Mouse (Mus musculus) embryonic facial prominence, embryonic 11.5 days (tissue): ENCODE measurements around the gene Phykpl. TPM values are rescaled to one million over a fixed set of nuclear protein-coding genes. Genes with fewer than 3 reads are reported as not detected.
A peak's percentile ranks its signal among the peaks of the same experiment; 100 is the strongest.

Source experiments
- ATAC-seq: fragments of 200-750 bp; cut with Nextera tagmentation; replicated peaks from 2 replicates; pipeline ENCODE4 v1.8.0; 2017; ENCODE audit warnings: low read depth; ENCODE audit not compliant: insufficient number of reproducible peaks, low FRiP score, low TSS enrichment
- DNase-seq: peaks from one replicate; pipeline ENCODE4 v3.0.0-alpha.2; 2015; ENCODE audit warnings: low spot score
- H3K27ac ChIP-seq: fragments of 300-500 bp; sonication (generic); replicated peaks from 2 replicates; pipeline ENCODE4 v1.5.1; 2014; ENCODE audit warnings: mild to moderate bottlenecking, low read depth, low read length, control low read depth
- H3K27me3 ChIP-seq: fragments of 300-500 bp; sonication (generic); 2 replicates; pipeline ENCODE4 v1.6.1; 2014; ENCODE audit warnings: mild to moderate bottlenecking, low read length, moderate library complexity, mixed read lengths; ENCODE audit not compliant: control insufficient read depth, insufficient read depth
- H3K36me3 ChIP-seq: fragments of 300-500 bp; sonication (generic); replicated peaks from 2 replicates; pipeline ENCODE4 v1.6.1; 2014; ENCODE audit warnings: low read depth, mild to moderate bottlenecking, low read length, moderate library complexity, mixed read lengths; ENCODE audit not compliant: control insufficient read depth, insufficient read depth
- H3K4me1 ChIP-seq: fragments of 300-500 bp; sonication (generic); 2 replicates; pipeline ENCODE4 v1.6.1; 2014; ENCODE audit warnings: low read length, mixed read lengths; ENCODE audit not compliant: control insufficient read depth, insufficient read depth
- H3K4me2 ChIP-seq: fragments of 300-500 bp; sonication (generic); 2 replicates; pipeline ENCODE4 v1.6.1; 2014; ENCODE audit warnings: low read depth, mild to moderate bottlenecking, control low read depth, low read length, moderate library complexity
- H3K4me3 ChIP-seq: fragments of 300-500 bp; sonication (generic); 2 replicates; pipeline ENCODE4 v1.5.1; 2014; ENCODE audit warnings: low read depth, low read length, control low read depth
- H3K9ac ChIP-seq: fragments of 300-500 bp; sonication (generic); replicated peaks from 2 replicates; pipeline ENCODE4 v1.6.1; 2014; ENCODE audit warnings: mild to moderate bottlenecking, control low read depth, low read length
- H3K9me3 ChIP-seq: fragments of 300-500 bp; sonication (generic); replicated peaks from 2 replicates; pipeline ENCODE4 v1.6.1; 2016; ENCODE audit warnings: mild to moderate bottlenecking, low read length, inconsistent platforms, mixed read lengths; ENCODE audit not compliant: control insufficient read depth
- WGBS: fragments of 180-500 bp; shearing (Covaris S2); extraction: QIAGEN DNeasy Blood & Tissue Kit; methylation state at CpG from one replicate; pipeline ENCODE4 v1.1.7; 2014; 5-methylcytosine and 5-hydroxymethylcytosine counted together
- polyA plus RNA-seq: library from polyadenylated mRNA; unstranded; fragments of >200 nt; fragmentation: Nextera tagmentation; extraction: Ambion mirVana; gene quantifications from 2 replicates; pipeline ENCODE4 v1.2.1, GENCODE M21; 2014

Gene Phykpl
- polyA plus RNA-seq, 1 experiment from 2014 or later = 8.7 TPM

DNA sequence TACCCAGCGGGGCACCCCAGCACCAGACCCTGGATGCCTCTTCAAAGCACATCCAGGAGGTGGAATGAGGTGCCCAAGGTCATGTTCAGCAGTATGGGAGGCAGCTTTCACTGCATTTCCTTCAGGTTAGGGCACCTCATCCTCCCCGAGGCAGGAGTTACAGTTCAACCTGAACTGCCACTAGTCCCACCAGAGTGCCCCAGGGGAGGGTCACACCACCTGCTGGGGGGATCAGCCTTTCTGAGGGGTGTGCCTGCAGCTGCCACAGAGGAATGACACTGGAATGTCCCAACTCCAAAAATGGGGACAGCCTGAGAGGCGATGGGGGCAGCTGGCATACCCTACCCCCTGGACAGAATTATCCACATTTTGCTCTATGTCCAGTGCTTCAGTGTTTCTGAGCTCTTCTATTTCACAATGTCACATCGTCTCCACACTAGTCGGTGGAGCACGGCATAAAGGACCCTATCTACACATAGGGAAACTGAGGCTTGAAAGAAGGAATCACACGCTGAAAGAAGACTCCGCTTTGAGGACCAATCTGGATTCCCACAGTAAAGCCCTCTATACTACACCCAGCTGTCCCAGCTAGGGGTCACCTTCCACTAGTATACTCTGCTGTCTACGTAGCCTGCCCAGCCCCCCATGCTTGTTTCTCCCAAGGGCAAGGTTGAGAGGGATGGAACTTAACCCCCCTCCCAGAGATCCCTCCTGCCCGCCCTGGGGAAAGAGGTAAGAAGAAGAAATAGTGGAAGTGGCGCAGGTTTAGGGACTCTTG, 64.7 kb downstream of the Phykpl start:
- 29% methylated on average over 11 of the region's 11 CpGs for WGBS
- Histone ChIP-seq H3K4me1 (peaks cover 5% of the 10 kb centered on the region), H3K9me3 (no peaks in the 10 kb centered on the region), H3K4me2 (peak overlapping the region; percentile 89), H3K27ac (0 out of 2 replicates have a peak overlapping the region, but pooled peaks have one; percentile 7), H3K9ac (peak overlapping the region; percentile 72), H3K4me3 (peak overlapping the region; percentile 62), H3K36me3 (no peaks in the 10 kb centered on the region), H3K27me3 (peaks cover 4% of the 10 kb centered on the region)
- DNase-seq (no peak), ATAC-seq (no peak)

DNA sequence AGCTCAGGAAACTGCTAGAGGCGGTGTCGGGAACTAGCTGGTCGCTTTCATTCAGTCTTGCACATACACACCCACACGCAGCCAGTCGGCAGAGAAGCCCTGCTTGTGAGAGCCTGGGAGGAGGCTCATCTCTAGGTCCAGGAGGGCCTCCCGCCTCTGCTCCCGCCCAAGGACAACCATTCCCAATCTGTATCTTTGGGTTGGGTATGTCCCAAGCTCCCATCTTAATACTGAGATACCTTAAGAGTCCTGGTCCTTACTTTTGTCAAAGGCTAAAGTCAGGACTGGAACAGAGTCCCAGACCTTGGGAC, 65.3 kb downstream of the Phykpl start:
- peak overlapping the region; percentile 89 for H3K4me2 ChIP-seq
- no peak overlapping the region for H3K27ac ChIP-seq
- WGBS = 2% methylated on average over 7 of the region's 7 CpGs
- H3K9ac ChIP-seq = peak overlapping the region; percentile 72
- H3K4me3 ChIP-seq = peak overlapping the region; percentile 62
- no peak for ATAC-seq
- peaks cover 5% of the 10 kb centered on the region for H3K4me1 ChIP-seq
- peak; percentile 45 for DNase-seq
- H3K27me3 ChIP-seq = peaks cover 4% of the 10 kb centered on the region
- no peaks in the 10 kb centered on the region for H3K36me3 ChIP-seq
- H3K9me3 ChIP-seq = no peaks in the 10 kb centered on the region

DNA sequence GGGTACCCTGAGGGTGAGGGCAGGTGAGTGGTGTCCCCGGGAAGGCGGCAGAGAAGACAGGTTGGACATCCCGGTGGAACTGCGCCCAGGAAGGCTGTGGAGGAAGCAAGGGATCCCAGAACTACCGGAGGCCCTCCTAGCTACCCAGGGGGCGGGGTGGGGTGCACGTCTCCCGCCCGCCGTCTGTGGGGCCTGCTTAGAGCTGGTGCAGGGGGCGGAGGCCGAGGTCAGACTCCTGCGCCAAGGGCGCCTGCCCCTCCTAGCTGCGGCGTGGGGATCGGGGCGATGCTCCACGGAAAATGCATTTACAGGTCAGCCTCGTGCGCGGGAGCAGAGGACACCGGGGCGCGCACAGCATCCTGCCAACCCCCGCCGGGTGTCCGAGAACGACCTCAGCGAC, 65.7 kb downstream of the Phykpl start:
- Histone ChIP-seq H3K4me2 (peak overlapping the region; percentile 89), H3K27me3 (peaks cover 4% of the 10 kb centered on the region), H3K9me3 (no peaks in the 10 kb centered on the region), H3K9ac (peak overlapping the region; percentile 72), H3K4me1 (peaks cover 5% of the 10 kb centered on the region), H3K36me3 (no peaks in the 10 kb centered on the region), H3K27ac (no peak overlapping the region), H3K4me3 (peak overlapping the region; percentile 62)
- no peak for DNase-seq
- WGBS = under 1% methylated on average over 30 of the region's 30 CpGs
- 0 out of 2 replicates have a peak, but pooled peaks have one; percentile 20 for ATAC-seq

DNA sequence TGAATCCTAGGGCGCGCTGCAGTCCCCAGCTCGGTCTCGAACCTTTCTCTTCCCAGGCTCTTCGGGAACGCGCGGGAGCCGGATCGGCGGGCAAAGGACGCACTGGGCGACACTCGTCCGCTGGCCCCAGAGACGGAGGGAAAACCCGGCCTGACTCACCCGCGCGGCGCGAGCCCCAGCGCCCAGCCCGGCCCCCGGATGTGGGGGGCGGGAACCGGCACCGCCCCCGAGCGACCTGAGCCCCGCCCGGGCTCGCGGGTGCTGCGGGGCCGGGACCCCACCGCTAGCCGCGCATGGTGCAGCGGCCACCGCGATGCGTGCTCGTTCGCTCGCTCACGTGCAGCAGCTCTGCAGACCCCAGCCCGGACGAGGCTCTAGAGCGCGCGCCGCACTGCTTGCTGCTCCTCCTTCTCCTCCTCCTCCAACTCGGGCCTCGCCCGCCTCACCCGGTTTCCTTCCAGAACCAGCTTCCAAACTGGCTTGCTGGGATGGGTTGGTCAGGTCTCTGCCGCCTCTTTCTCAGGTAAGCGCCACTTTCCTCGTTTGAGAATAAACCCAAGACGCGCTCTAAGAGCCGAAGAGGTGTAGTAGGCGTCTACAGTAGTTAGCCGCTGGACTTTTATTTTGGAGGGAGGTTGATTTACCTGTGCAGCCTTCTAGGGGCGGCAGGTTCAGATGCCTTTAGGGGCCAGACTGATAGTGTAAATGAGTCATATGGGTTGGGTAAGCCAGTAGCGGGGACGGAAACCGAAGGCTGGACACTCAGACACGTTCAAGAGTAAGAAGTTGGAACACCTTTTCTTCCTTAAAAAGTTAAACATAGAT, 66.3 kb downstream of the Phykpl start, which contains the start of the genes N4bp3 and D930048N14Rik:
TSS of gene N4bp3 (minus strand) at position 152 of the 825 bp plus-strand sequence.
TSS of gene D930048N14Rik (plus strand) at position 264 of the 825 bp plus-strand sequence.
- Histone ChIP-seq H3K4me1 (peaks cover 5% of the 10 kb centered on the region), H3K4me2 (peak within 1 kb of the TSS; percentile 89), H3K4me3 (peak within 1 kb of the TSS; percentile 62), H3K36me3 (no peaks in the 10 kb centered on the region), H3K9ac (peak within 1 kb of the TSS; percentile 72), H3K27me3 (peaks cover 4% of the 10 kb centered on the region), H3K27ac (peak within 1 kb of the TSS; percentile 28; the same call in 1 of the 2 replicates), H3K9me3 (no peaks in the 10 kb centered on the region)
- DNase-seq (peak; percentile 77), ATAC-seq (peak; percentile 50; the same call in 1 of the 2 replicates)
- WGBS = 1% methylated on average over 68 of the region's 70 CpGs

DNA sequence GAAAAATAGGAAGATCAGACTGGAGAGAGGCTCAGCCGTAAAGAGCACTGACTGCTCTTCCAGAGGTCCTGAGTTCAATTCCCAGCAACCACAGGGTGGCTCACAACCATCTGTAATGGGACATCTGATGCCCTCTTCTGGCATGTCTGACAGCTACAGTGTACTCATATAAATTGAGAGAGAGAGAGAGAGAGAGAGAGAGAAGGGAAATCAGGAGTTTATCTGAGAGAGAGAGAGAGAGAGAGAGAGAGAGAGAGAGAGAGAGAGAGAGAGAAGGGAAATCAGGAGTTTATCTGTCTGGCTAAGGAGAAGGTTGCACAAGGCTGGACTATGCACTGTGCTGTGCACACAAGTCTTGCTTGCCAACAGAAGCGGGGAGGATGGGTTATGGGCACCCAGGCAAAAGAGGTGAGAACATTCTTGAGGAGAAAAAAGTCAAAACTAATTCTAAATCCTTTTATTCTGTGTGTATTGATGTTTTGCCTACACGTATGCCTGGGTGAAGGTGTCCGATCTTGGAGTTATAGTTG, 68.4 kb downstream of the Phykpl start:
- Histone ChIP-seq H3K4me2 (no peak overlapping the region), H3K4me3 (no peak overlapping the region), H3K9me3 (no peaks in the 10 kb centered on the region), H3K27me3 (peaks cover 4% of the 10 kb centered on the region), H3K9ac (no peak overlapping the region), H3K36me3 (no peaks in the 10 kb centered on the region), H3K4me1 (peaks cover 5% of the 10 kb centered on the region), H3K27ac (no peak overlapping the region)
- 93% methylated on average over 4 of the region's 4 CpGs for WGBS
- ATAC-seq = no peak
- DNase-seq = no peak

DNA sequence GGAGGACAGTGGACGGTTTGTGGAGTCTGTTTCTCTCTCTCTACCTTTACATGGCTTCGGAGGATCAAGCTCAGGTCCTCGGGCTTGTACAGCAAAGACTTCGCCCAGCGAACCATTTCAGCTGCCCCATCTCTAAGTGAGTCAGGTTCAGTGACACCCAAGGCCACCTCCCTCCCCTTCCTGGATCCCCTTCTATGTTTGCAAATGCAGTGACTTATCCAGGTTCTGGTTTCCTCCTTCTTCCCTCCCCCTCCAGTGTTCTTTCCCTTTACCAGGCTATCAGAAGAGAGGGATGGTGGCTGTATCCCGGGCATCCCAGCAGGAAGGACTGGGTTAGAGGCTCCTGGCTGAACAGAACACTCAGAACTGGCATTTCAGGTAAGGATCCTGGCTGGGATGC, 69.2 kb downstream of the Phykpl start:
- no peak overlapping the region for H3K9ac ChIP-seq

More for the DNA sequence above, 69.2 kb downstream of the Phykpl start:
- ATAC-seq = no peak
- Histone ChIP-seq H3K9me3 (no peaks in the 10 kb centered on the region), H3K27me3 (peaks cover 4% of the 10 kb centered on the region), H3K4me2 (no peak overlapping the region), H3K4me1 (peaks cover 5% of the 10 kb centered on the region; the same call in 1 of the 2 replicates), H3K36me3 (no peaks in the 10 kb centered on the region), H3K27ac (no peak overlapping the region), H3K4me3 (no peak overlapping the region)
- DNase-seq = no peak
- WGBS = 87% methylated on average over 6 of the region's 6 CpGs
